Mouse (Mus musculus): ENCODE data around the gene Ski.

Ski gene

DNA sequence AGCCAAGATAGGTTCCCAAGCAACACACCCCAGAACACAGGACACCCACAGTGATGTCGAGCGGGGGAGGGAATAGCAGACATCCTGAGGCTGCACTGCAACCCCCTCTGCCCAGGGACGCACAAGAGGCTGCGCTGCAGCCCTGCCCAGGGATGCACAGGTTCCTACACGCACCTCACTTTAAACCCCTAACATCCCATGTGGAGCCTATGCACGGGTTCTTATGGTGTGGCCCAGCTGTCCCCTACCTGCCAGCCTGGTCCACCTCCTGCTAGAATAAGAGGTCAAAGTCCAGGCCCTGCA, 8.7 kb downstream of the Ski start:
- DNase-seq: no peak

- no peak for DNase-seq
Observed at GRCm38 (mm10) chr4:155213052-155213751, 9.2 kb downstream of the Ski start.

- no peak for DNase-seq
Observed at GRCm38 (mm10) chr4:155209494-155209893, 12.9 kb downstream of the Ski start.

GRCm38 (mm10) chr4:155209079-155209478, 13.3 kb downstream of the Ski start:
- DNase-seq: no peak

GRCm38 (mm10) chr4:155208613-155209012, 13.8 kb downstream of the Ski start:
- DNase-seq: no peak

- no peak for DNase-seq
Observed at GRCm38 (mm10) chr4:155207841-155208240, 14.6 kb downstream of the Ski start.

- DNase-seq: no peak
Observed at GRCm38 (mm10) chr4:155206498-155206897, 15.9 kb downstream of the Ski start.

- peak; percentile 84 to 89 for DNase-seq
Observed at GRCm38 (mm10) chr4:155205919-155206318, 16.5 kb downstream of the Ski start.

- no peak for DNase-seq
Observed at GRCm38 (mm10) chr4:155201764-155202163, 20.6 kb downstream of the Ski start.

GRCm38 (mm10) chr4:155200861-155201390, 21.5 kb downstream of the Ski start:
- DNase-seq: no peak

- DNase-seq: no peak
Observed at GRCm38 (mm10) chr4:155197726-155198125, 24.7 kb downstream of the Ski start.

GRCm38 (mm10) chr4:155195204-155195603, 27.2 kb downstream of the Ski start:
- no peak for DNase-seq

DNA sequence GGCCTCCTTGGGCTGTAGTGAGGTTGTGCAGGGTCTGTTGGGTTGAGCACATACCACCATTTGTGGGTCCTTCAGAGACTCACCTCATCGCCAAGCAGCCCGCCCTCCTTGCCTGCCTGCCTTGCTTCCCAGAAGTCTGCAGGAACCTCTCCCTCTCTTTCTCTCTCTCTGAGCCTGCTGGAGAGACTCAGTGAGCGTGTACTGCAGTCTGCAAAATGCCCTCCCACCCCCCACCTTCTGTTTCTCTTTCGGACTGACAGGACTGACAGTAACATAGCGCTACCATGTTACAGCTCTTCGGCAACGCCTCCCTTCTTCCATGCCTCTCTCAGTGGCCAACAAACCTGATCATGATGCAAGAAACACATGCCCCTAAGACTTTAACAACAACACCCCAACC, 32.1 kb downstream of the Ski start:
- no peak for DNase-seq

DNA sequence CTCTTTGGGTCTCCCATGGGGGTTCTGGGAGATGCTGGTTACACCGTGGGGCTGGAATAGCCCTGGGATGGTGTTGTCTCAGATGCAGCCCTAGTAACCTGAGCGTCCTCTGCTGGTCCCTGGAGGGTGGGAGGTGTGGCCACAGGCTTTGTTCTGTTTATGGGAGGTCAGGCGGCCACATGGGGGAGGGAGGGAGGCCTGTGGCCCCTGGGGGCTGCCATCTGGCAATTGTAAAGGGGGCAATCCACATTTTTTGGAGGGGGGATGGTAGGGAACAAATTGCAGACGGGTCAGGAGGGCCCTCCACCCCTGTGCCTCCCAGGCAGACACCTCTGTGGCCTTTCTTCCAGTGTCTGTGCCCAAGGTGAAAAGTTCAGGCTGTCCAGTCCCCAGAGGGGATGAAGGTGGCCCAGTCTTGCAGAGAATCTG, 32.7 kb downstream of the Ski start:
- DNase-seq: peak; percentile 60 to 73

GRCm38 (mm10) chr4:155188803-155189202, 33.6 kb downstream of the Ski start:
- DNase-seq: no peak

GRCm38 (mm10) chr4:155188341-155188740, 34.1 kb downstream of the Ski start:
- DNase-seq: no peak

DNA sequence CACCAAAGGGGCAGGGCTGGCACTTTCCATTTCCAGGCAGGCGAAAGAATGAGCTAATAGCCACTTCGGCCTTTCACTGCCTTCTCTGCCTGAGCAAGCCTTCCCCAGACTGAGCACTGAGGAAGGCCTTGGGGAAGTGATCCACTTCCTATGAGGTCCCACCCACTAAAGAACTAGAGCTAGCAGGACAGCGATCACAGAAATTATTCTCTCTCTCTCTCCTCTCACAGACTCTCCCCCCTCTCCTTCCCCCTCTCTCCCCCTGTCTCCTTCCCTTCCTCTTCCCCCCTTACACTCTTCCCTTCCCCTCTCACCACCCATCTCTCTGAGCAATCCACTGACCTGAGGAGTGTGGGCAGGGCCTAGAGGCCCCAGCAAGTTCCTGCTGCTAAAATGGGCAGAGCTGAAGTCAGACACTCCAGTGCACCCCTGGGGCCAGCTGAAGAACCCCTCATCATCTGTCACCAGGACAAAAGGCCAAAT, 35.2 kb downstream of the Ski start:
- DNase-seq: peak; percentile 63 to 69

GRCm38 (mm10) chr4:155185845-155186244, 36.5 kb downstream of the Ski start:
- no peak for DNase-seq

- DNase-seq: no peak
Observed at GRCm38 (mm10) chr4:155184248-155185070, 37.9 kb downstream of the Ski start.

DNA sequence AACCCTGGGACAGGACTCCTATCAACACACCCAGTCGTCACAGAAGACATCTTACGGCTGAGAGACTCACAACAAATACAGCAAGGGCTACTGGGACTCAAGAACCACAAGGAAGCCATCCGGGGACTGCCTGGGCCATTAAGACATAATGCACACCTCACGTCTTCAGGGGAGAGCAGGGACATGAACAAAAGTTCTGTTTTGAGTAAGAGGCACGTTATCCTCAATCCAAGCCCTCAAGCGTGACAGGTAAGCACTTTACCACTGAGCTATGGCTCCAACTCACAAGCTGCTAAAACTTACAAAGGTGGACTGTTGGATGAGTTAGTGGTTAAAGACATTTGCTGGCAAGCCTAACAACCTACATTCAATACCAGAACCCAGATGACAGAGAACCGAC, 39.2 kb downstream of the Ski start:
- no peak for DNase-seq

- DNase-seq: peak; percentile 56 to 68
Observed at GRCm38 (mm10) chr4:155178981-155179512, 43.3 kb downstream of the Ski start.

DNA sequence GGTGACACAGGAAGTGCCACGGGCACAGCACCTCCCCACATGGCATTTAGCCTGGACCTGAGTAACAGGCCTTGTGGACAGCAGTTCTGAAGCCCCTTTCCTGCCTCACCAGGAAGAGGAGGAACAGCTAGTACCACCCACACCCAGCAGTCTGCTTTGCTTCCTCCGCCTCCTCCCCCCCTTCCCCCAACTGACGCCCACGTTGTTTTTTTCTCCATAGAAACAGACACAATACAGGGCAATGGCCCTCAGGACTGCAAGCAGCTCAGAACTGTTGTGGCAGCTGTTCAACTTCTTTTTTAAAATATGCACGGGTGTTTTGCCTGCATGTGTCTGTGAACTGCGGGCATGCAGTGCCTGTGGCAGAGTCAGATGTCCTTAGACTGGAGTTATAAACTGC, 44.1 kb downstream of the Ski start:
- peak; percentile 83 to 90 for DNase-seq

GRCm38 (mm10) chr4:155176210-155176609, 46.2 kb downstream of the Ski start:
- DNase-seq: no peak

Data from lung, adult 18-20 months (tissue).